Mouse (Mus musculus) embryonic facial prominence, embryonic 14.5 days (tissue): ENCODE data around the gene Krtap29-1. TPM values are rescaled to one million over a fixed set of nuclear protein-coding genes. Genes with fewer than 3 reads are reported as not detected.

Source experiments
- ATAC-seq: fragments of 200-750 bp; cut with Nextera tagmentation; 2 replicates; pipeline ENCODE4 v1.8.0; 2017; ENCODE audit warnings: low read depth, moderate number of reproducible peaks, moderate TSS enrichment
- DNase-seq: peaks from one replicate; pipeline ENCODE4 v3.0.0-alpha.2; 2015; ENCODE audit warnings: low spot score
- H3K27ac ChIP-seq: fragments of 300-500 bp; sonication (generic); replicated peaks from 2 replicates; pipeline ENCODE4 v1.5.1; 2014; ENCODE audit warnings: low read depth, mild to moderate bottlenecking, low read length, moderate library complexity
- H3K27me3 ChIP-seq: fragments of 300-500 bp; sonication (generic); replicated peaks from 2 replicates; pipeline ENCODE4 v1.6.1; 2014; ENCODE audit warnings: low read length; ENCODE audit not compliant: control insufficient read depth, insufficient read depth
- H3K36me3 ChIP-seq: fragments of 300-500 bp; sonication (generic); 2 replicates; pipeline ENCODE4 v1.6.1; 2014; ENCODE audit warnings: low read length, mixed read lengths; ENCODE audit not compliant: control insufficient read depth, insufficient read depth
- H3K4me1 ChIP-seq: fragments of 300-500 bp; sonication (generic); 2 replicates; pipeline ENCODE4 v1.6.1; 2014; ENCODE audit warnings: antibody characterized with exemption, low read length; ENCODE audit not compliant: control insufficient read depth, insufficient read depth
- H3K4me2 ChIP-seq: fragments of 300-500 bp; sonication (generic); 2 replicates; pipeline ENCODE4 v1.6.1; 2014; ENCODE audit warnings: low read depth, mild to moderate bottlenecking, low read length, moderate library complexity, mixed read lengths
- H3K4me3 ChIP-seq: fragments of 300-500 bp; sonication (generic); 2 replicates; pipeline ENCODE4 v1.5.1; 2014; ENCODE audit warnings: low read depth, mild to moderate bottlenecking, low read length
- H3K9ac ChIP-seq: fragments of 300-500 bp; sonication (generic); 2 replicates; pipeline ENCODE4 v1.6.1; 2014; ENCODE audit warnings: low read depth, mild to moderate bottlenecking, low read length, moderate library complexity, mixed read lengths
- H3K9me3 ChIP-seq: fragments of 300-500 bp; sonication (generic); 2 replicates; pipeline ENCODE4 v1.6.1; 2016; ENCODE audit warnings: low read length; ENCODE audit not compliant: control insufficient read depth
- WGBS: fragments of 180-500 bp; shearing (Covaris S2); extraction: QIAGEN DNeasy Blood & Tissue Kit; methylation state at CpG from one replicate; pipeline ENCODE4 v1.1.7; 2014; 5-methylcytosine and 5-hydroxymethylcytosine counted together
- polyA plus RNA-seq: library from polyadenylated mRNA; unstranded; fragments of >200 nt; fragmentation: Nextera tagmentation; extraction: Ambion mirVana; gene quantifications from 2 replicates; pipeline ENCODE4 v1.2.1, GENCODE M21; 2014

The Krtap29-1 gene
- polyA plus RNA-seq: not detected in 2 replicates

- Histone ChIP-seq H3K4me1 (no peaks in the 10 kb centered on the region), H3K4me2 (no peak within 1 kb of the TSS), H3K36me3 (no peaks in the 10 kb centered on the region), H3K9ac (no peak within 1 kb of the TSS), H3K27me3 (no peaks in the 10 kb centered on the region), H3K4me3 (no peak within 1 kb of the TSS), H3K27ac (no peak within 1 kb of the TSS), H3K9me3 (peaks cover 3% of the 10 kb centered on the region; the same call in 1 of the 2 replicates)
- no peak for ATAC-seq
- no peak for DNase-seq
- 68% methylated on average over 5 of the region's 5 CpGs for WGBS
Observed at GRCm38 (mm10) chr11:99978953-99979352, at the start of gene Krtap29-1. Gene Krtap29-1, minus strand, starts transcription at chr11:99979053.

- no peak for DNase-seq
- Histone ChIP-seq H3K36me3 (no peaks in the 10 kb centered on the region), H3K27ac (no peak overlapping the region), H3K9me3 (no peaks in the 10 kb centered on the region), H3K4me3 (no peak overlapping the region), H3K9ac (no peak overlapping the region), H3K27me3 (no peaks in the 10 kb centered on the region), H3K4me1 (no peaks in the 10 kb centered on the region), H3K4me2 (no peak overlapping the region)
- 66% methylated on average over 5 of the region's 5 CpGs for WGBS
- no peak for ATAC-seq
Observed at GRCm38 (mm10) chr11:100021438-100021837, 42.6 kb upstream of the Krtap29-1 start.

GRCm38 (mm10) chr11:100019466-100019865 lies 40.6 kb upstream of the Krtap29-1 start:
- Histone ChIP-seq H3K9me3 (no peaks in the 10 kb centered on the region), H3K36me3 (no peaks in the 10 kb centered on the region), H3K27ac (no peak overlapping the region), H3K9ac (no peak overlapping the region), H3K4me1 (no peaks in the 10 kb centered on the region), H3K4me2 (no peak overlapping the region), H3K4me3 (no peak overlapping the region), H3K27me3 (no peaks in the 10 kb centered on the region)
- DNase-seq: no peak
- WGBS: 79% methylated on average over 1 of the region's 1 CpGs
- ATAC-seq: no peak

DNA sequence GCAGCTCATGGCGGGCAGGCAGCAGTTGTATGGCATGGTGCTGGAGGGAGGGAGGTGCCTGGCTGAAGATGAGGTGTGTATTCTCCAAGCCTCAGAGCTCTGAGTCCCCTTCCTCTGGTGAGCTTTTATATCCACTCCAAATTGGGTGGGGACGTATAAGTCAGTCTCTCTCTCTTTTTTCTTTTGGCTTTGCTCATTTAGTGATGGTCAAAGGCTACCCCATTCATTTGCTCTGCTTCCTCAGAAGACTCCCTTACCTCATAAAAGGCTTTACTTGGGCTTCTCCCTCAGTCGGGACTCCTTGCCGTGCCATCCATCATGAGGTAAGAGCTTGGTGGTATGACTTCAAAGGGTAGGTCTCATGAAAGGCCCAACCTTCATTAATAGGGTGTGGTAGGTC lies 37.3 kb upstream of the Krtap29-1 start, which contains the start of gene Krt33a:
Gene Krt33a, minus strand, starts transcription at position 101 of the 400 bp plus-strand sequence.
- H3K4me3 ChIP-seq: no peak within 1 kb of the TSS
- no peak within 1 kb of the TSS for H3K4me2 ChIP-seq
- H3K9me3 ChIP-seq: no peaks in the 10 kb centered on the region
- ATAC-seq (no peak), DNase-seq (no peak)
- no peak within 1 kb of the TSS for H3K9ac ChIP-seq
- WGBS: 77% methylated on average over 4 of the region's 4 CpGs
- H3K4me1 ChIP-seq: no peaks in the 10 kb centered on the region
- no peak within 1 kb of the TSS for H3K27ac ChIP-seq
- H3K27me3 ChIP-seq: no peaks in the 10 kb centered on the region
- no peaks in the 10 kb centered on the region for H3K36me3 ChIP-seq

GRCm38 (mm10) chr11:100013691-100014171 lies 34.9 kb upstream of the Krtap29-1 start:
- 69% methylated on average over 4 of the region's 4 CpGs for WGBS
- Histone ChIP-seq H3K36me3 (no peaks in the 10 kb centered on the region), H3K4me1 (no peaks in the 10 kb centered on the region), H3K27ac (0 out of 2 replicates have a peak overlapping the region, but pooled peaks have one; percentile 15), H3K27me3 (no peaks in the 10 kb centered on the region), H3K9ac (no peak overlapping the region), H3K4me2 (no peak overlapping the region), H3K4me3 (no peak overlapping the region), H3K9me3 (no peaks in the 10 kb centered on the region)
- ATAC-seq (no peak), DNase-seq (peak; percentile 46)

- H3K4me3 ChIP-seq: no peak overlapping the region
- H3K4me2 ChIP-seq: no peak overlapping the region
- H3K9me3 ChIP-seq: no peaks in the 10 kb centered on the region
- 81% methylated on average over 5 of the region's 5 CpGs for WGBS
- H3K4me1 ChIP-seq: no peaks in the 10 kb centered on the region; the same call in 1 of the 2 replicates
- no peak overlapping the region for H3K27ac ChIP-seq
- ATAC-seq (no peak), DNase-seq (no peak)
- H3K36me3 ChIP-seq: no peaks in the 10 kb centered on the region
- H3K9ac ChIP-seq: no peak overlapping the region
- no peaks in the 10 kb centered on the region for H3K27me3 ChIP-seq
Observed at GRCm38 (mm10) chr11:100010682-100011081, 31.8 kb upstream of the Krtap29-1 start.

DNA sequence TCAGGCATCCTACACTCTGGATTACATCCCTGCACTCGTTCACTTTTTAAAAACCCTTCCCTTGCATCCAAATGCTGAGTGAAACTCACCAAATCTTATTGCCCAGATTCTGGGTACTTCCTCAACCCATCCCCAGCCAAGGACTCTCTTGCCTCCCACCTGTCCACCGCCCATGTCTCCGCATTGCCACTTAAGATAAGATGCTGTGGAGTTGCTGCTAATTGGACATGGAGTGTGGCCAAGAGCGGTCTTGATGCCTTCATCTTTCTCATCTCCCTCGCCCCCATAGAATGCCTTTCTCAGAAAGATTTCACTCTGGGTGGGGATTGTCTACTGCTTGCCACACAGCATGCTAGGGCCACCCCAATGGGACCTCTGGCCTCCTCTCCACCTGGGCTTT lies 29.5 kb upstream of the Krtap29-1 start:
- Histone ChIP-seq H3K4me2 (no peak overlapping the region), H3K27me3 (no peaks in the 10 kb centered on the region), H3K4me1 (no peaks in the 10 kb centered on the region; the same call in 1 of the 2 replicates), H3K27ac (no peak overlapping the region), H3K9me3 (no peaks in the 10 kb centered on the region), H3K4me3 (no peak overlapping the region), H3K36me3 (no peaks in the 10 kb centered on the region), H3K9ac (no peak overlapping the region)
- 84% methylated on average over 5 of the region's 5 CpGs for WGBS
- no peak for DNase-seq
- ATAC-seq: no peak

- DNase-seq (no peak), ATAC-seq (no peak)
- WGBS: 54% methylated on average over 3 of the region's 3 CpGs
- no peak overlapping the region for H3K27ac ChIP-seq
- no peaks in the 10 kb centered on the region; the same call in 1 of the 2 replicates for H3K4me1 ChIP-seq
- H3K4me2 ChIP-seq: no peak overlapping the region
- no peaks in the 10 kb centered on the region for H3K36me3 ChIP-seq
- no peaks in the 10 kb centered on the region for H3K9me3 ChIP-seq
- H3K27me3 ChIP-seq: no peaks in the 10 kb centered on the region
- no peak overlapping the region for H3K9ac ChIP-seq
- no peak overlapping the region for H3K4me3 ChIP-seq
Observed at GRCm38 (mm10) chr11:100006624-100007023, 27.8 kb upstream of the Krtap29-1 start.

GRCm38 (mm10) chr11:100005905-100006304 lies 27.1 kb upstream of the Krtap29-1 start:
- DNase-seq (peak; percentile 53), ATAC-seq (no peak)
- WGBS: 85% methylated on average over 8 of the region's 8 CpGs
- no peak overlapping the region for H3K9ac ChIP-seq
- H3K27ac ChIP-seq: no peak overlapping the region
- H3K9me3 ChIP-seq: no peaks in the 10 kb centered on the region
- no peak overlapping the region for H3K4me3 ChIP-seq
- H3K36me3 ChIP-seq: no peaks in the 10 kb centered on the region
- no peak overlapping the region for H3K4me2 ChIP-seq
- no peaks in the 10 kb centered on the region; the same call in 1 of the 2 replicates for H3K4me1 ChIP-seq
- H3K27me3 ChIP-seq: no peaks in the 10 kb centered on the region
